Mouse (Mus musculus) neural tube, embryonic 15.5 days (tissue): ENCODE measurements around the gene Arpc4. TPM values are rescaled to one million over a fixed set of nuclear protein-coding genes. Genes with fewer than 3 reads are reported as not detected.

Experiments used
- ATAC-seq: fragments of 200-750 bp; cut with Nextera tagmentation; 2 replicates; pipeline ENCODE4 v1.8.0; 2017; ENCODE audit warnings: mild to moderate bottlenecking, moderate TSS enrichment, moderate library complexity; ENCODE audit not compliant: low FRiP score
- H3K27ac ChIP-seq: fragments of 300-500 bp; sonication (generic); replicated peaks from 2 replicates; pipeline ENCODE4 v1.5.1; 2015; ENCODE audit warnings: mild to moderate bottlenecking, inconsistent platforms
- H3K27me3 ChIP-seq: fragments of 300-500 bp; sonication (generic); replicated peaks from 2 replicates; pipeline ENCODE4 v1.6.1; 2015; ENCODE audit warnings: inconsistent platforms
- H3K36me3 ChIP-seq: fragments of 300-500 bp; sonication (generic); 2 replicates; pipeline ENCODE4 v1.6.1; 2015; ENCODE audit warnings: inconsistent platforms
- H3K4me1 ChIP-seq: fragments of 300-500 bp; sonication (generic); 2 replicates; pipeline ENCODE4 v1.6.1; 2015; ENCODE audit warnings: inconsistent platforms
- H3K4me2 ChIP-seq: fragments of 300-500 bp; sonication (generic); 2 replicates; pipeline ENCODE4 v1.6.1; 2015; ENCODE audit warnings: inconsistent platforms, mild to moderate bottlenecking, moderate library complexity
- H3K4me3 ChIP-seq: fragments of 300-500 bp; sonication (generic); replicated peaks from 2 replicates; pipeline ENCODE4 v1.5.1; 2015; ENCODE audit warnings: mild to moderate bottlenecking, inconsistent platforms
- H3K9ac ChIP-seq: fragments of 300-500 bp; sonication (generic); replicated peaks from 2 replicates; pipeline ENCODE4 v1.6.1; 2015; ENCODE audit warnings: mild to moderate bottlenecking, inconsistent platforms
- H3K9me3 ChIP-seq: fragments of 300-500 bp; sonication (generic); replicated peaks from 2 replicates; pipeline ENCODE4 v1.6.1; 2016; ENCODE audit warnings: inconsistent platforms
- WGBS: fragments of 180-500 bp; shearing (Covaris S2); methylation state at CpG from one replicate; pipeline ENCODE4 v1.1.7; 2015; ENCODE audit warnings: mixed read lengths; 5-methylcytosine and 5-hydroxymethylcytosine counted together
- polyA plus RNA-seq: library from polyadenylated mRNA; unstranded; fragments of >200 nt; fragmentation: Nextera tagmentation; extraction: Ambion mirVana; gene quantifications from 2 replicates; pipeline ENCODE4 v1.2.1, GENCODE M21; 2015

Arpc4 gene
- polyA plus RNA-seq, 1 experiment from 2014 or later: 428 TPM

DNA sequence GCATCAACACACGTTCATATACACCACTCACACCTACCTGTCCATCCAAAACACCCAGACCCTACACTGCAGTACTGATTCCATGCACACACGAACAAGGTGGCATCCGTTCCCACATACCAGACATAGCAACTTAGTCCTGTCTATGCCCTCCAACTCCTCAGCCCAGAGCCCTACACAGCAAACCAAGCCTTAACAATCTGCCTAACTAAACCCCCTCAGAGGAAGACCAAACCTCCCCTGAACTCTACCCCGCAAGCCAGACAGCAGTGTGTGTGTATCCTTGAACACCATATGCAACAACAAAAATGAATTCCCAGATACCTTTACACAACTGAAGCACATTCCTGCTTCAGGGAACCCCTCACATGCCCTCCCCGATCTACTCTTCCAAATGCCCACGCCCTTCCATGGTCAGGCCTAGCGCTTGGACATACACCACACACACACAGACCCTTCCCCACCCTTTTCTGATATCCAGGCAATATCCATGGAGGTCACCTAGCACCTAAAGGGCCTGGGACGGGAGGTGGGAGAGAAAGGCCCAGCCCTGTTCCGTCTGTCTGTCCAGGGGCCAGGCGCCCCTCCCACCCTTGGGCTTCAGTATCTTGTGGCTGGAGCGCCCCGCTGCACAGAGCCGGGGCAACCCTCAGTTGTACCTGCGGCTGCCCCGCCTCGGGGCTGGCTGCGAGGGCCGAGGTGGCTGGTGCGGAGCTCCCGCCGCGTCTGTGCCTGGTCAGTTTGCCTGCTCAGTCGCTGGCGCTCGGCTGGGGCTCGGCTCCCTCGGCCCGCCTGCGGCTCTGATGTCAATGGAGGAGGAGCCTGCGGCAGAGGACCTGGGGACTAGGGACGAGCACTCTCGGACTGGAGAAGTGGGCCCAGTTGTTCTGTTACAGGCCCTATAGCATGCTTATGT lies 34.5 kb upstream of the Arpc4 start, which contains the start of gene Camk1:
Gene Camk1 (minus strand): TSS at position 808 of the 916 bp plus-strand sequence.
- WGBS: 15% methylated on average over 32 of the region's 32 CpGs
- peak; percentile 85 for ATAC-seq

GRCm38 (mm10) chr6:113344321-113344720 lies 33.6 kb upstream of the Arpc4 start:
- peak overlapping the region; percentile 66; the same call in 1 of the 2 replicates for H3K27ac ChIP-seq
- no peak overlapping the region for H3K4me3 ChIP-seq
- no peak overlapping the region for H3K9ac ChIP-seq
- ATAC-seq: no peak
- H3K27me3 ChIP-seq: no peaks in the 10 kb centered on the region
- peak overlapping the region; percentile 79 for H3K4me2 ChIP-seq
- 54% methylated on average over 2 of the region's 2 CpGs for WGBS
- peaks cover 3% of the 10 kb centered on the region for H3K36me3 ChIP-seq
- peaks cover 32% of the 10 kb centered on the region for H3K4me1 ChIP-seq
- H3K9me3 ChIP-seq: no peaks in the 10 kb centered on the region

More for the DNA sequence above, 34.5 kb upstream of the Arpc4 start, which contains the start of gene Camk1:
- Histone ChIP-seq H3K9ac (peak within 1 kb of the TSS; percentile 89), H3K4me1 (peaks cover 32% of the 10 kb centered on the region), H3K4me3 (peak within 1 kb of the TSS; percentile 65), H3K36me3 (peaks cover 12% of the 10 kb centered on the region), H3K4me2 (peak within 1 kb of the TSS; percentile 79), H3K27me3 (no peaks in the 10 kb centered on the region), H3K9me3 (no peaks in the 10 kb centered on the region), H3K27ac (peak within 1 kb of the TSS; percentile 66)

GRCm38 (mm10) chr6:113346897-113347296 lies 31.0 kb upstream of the Arpc4 start:
- Histone ChIP-seq H3K4me3 (no peak overlapping the region), H3K27me3 (no peaks in the 10 kb centered on the region), H3K9me3 (no peaks in the 10 kb centered on the region), H3K27ac (no peak overlapping the region), H3K36me3 (no peaks in the 10 kb centered on the region), H3K4me2 (no peak overlapping the region), H3K9ac (no peak overlapping the region), H3K4me1 (peaks cover 25% of the 10 kb centered on the region)
- ATAC-seq: no peak
- 83% methylated on average over 4 of the region's 4 CpGs for WGBS

- no peak overlapping the region for H3K27ac ChIP-seq
- no peak overlapping the region for H3K4me2 ChIP-seq
Measured at GRCm38 (mm10) chr6:113350538-113350937, 27.4 kb upstream of the Arpc4 start.

DNA sequence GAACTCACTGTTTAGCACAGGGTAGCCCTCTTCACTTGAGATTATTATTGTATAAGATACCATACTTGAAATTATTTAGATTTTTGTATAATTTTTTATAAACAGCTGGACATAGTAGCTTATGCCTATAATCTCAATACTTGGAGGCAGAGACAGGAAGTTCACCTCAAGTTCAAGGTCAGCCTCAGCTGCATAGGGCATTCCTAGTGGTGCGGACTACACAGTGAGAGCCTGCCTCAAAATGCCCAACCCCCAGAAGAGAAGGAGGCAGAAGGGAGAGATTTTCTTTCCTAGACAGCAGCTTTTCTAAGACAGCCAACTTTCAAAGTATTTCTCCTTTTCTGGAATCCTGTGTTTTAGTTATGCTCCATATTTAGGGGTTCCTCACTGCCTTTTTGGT lies 26.8 kb upstream of the Arpc4 start:
- Histone ChIP-seq H3K4me3 (no peak overlapping the region), H3K36me3 (no peaks in the 10 kb centered on the region), H3K4me2 (no peak overlapping the region), H3K9ac (no peak overlapping the region), H3K27me3 (no peaks in the 10 kb centered on the region), H3K9me3 (no peaks in the 10 kb centered on the region), H3K4me1 (no peaks in the 10 kb centered on the region), H3K27ac (no peak overlapping the region)
- ATAC-seq: no peak
- WGBS: 94% methylated on average over 1 of the region's 1 CpGs

More at GRCm38 (mm10) chr6:113350538-113350937, 27.4 kb upstream of the Arpc4 start:
- H3K36me3 ChIP-seq: no peaks in the 10 kb centered on the region
- no peak overlapping the region for H3K9ac ChIP-seq
- no peak overlapping the region for H3K4me3 ChIP-seq
- H3K27me3 ChIP-seq: no peaks in the 10 kb centered on the region
- H3K4me1 ChIP-seq: no peaks in the 10 kb centered on the region
- no peaks in the 10 kb centered on the region for H3K9me3 ChIP-seq
- no peak for ATAC-seq

- Histone ChIP-seq H3K4me1 (no peaks in the 10 kb centered on the region), H3K9me3 (no peaks in the 10 kb centered on the region), H3K4me2 (no peak overlapping the region), H3K36me3 (no peaks in the 10 kb centered on the region), H3K9ac (no peak overlapping the region), H3K4me3 (no peak overlapping the region), H3K27me3 (no peaks in the 10 kb centered on the region), H3K27ac (no peak overlapping the region)
- no peak for ATAC-seq
- WGBS: 66% methylated on average over 10 of the region's 10 CpGs
Measured at GRCm38 (mm10) chr6:113351653-113352052, 26.3 kb upstream of the Arpc4 start.

- Histone ChIP-seq H3K4me1 (no peaks in the 10 kb centered on the region), H3K9me3 (no peaks in the 10 kb centered on the region), H3K27me3 (no peaks in the 10 kb centered on the region), H3K36me3 (no peaks in the 10 kb centered on the region), H3K4me2 (no peak overlapping the region), H3K4me3 (no peak overlapping the region), H3K9ac (no peak overlapping the region), H3K27ac (no peak overlapping the region)
- ATAC-seq: no peak
- WGBS: 68% methylated on average over 3 of the region's 3 CpGs
Measured at GRCm38 (mm10) chr6:113352820-113353219, 25.1 kb upstream of the Arpc4 start.

DNA sequence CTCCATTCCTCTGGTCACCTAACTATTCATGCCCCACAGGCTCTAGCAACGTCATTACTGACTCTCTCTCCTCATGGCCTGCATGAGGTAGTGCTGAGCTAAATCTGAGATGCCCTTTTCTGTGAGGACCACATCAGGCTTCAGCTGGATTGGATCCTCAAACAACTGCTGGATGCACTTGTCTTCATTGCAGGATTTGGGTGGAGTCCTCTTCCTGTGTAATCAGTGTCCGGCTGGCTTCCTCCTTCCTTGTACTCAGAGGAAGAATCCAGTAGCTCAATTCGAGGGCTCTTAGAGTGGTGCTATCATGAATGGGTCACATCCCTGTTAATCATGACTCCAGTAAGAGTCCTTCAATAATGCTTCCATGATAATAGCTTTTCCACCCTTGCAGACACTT lies 24.2 kb upstream of the Arpc4 start:
- H3K9ac ChIP-seq: no peak overlapping the region
- no peaks in the 10 kb centered on the region for H3K36me3 ChIP-seq
- no peak overlapping the region for H3K27ac ChIP-seq
- H3K4me3 ChIP-seq: no peak overlapping the region
- no peak for ATAC-seq
- H3K4me2 ChIP-seq: no peak overlapping the region
- no peaks in the 10 kb centered on the region for H3K4me1 ChIP-seq
- H3K9me3 ChIP-seq: no peaks in the 10 kb centered on the region
- 77% methylated on average over 3 of the region's 3 CpGs for WGBS
- H3K27me3 ChIP-seq: no peaks in the 10 kb centered on the region

- 75% methylated on average over 4 of the region's 4 CpGs for WGBS
- no peak overlapping the region for H3K27ac ChIP-seq
- H3K9me3 ChIP-seq: no peaks in the 10 kb centered on the region
- no peak overlapping the region for H3K4me3 ChIP-seq
- H3K4me1 ChIP-seq: no peaks in the 10 kb centered on the region
- ATAC-seq: no peak
- H3K9ac ChIP-seq: no peak overlapping the region
- peaks cover 4% of the 10 kb centered on the region for H3K36me3 ChIP-seq
- no peak overlapping the region for H3K4me2 ChIP-seq
- no peaks in the 10 kb centered on the region for H3K27me3 ChIP-seq
Measured at GRCm38 (mm10) chr6:113361476-113361875, 16.4 kb upstream of the Arpc4 start.

DNA sequence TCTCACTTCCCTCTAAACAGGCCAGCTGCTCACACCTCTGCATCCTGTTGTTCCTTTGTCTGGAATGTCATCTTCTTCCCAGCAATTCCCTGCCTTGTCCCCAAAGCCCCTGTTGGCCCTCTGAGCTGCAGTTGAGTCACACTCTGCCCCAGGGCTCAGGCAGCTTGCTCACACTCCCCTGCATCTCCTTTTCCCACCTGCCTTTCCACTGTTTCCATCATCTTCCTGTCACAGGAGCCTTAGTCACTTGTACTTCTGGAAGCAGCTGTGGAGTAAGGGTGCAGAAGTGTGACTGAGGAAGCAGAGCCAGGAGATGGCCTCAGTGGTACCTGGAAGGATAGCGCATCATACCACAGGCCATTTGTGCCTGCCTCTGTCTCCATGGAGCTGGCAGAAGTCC lies 15.7 kb upstream of the Arpc4 start:
- no peaks in the 10 kb centered on the region for H3K4me1 ChIP-seq
- no peak for ATAC-seq
- 93% methylated on average over 1 of the region's 1 CpGs for WGBS

GRCm38 (mm10) chr6:113364518-113365135 lies 13.3 kb upstream of the Arpc4 start:
- WGBS: 63% methylated on average over 8 of the region's 8 CpGs
- Histone ChIP-seq H3K9ac (no peak overlapping the region), H3K4me3 (no peak overlapping the region), H3K27me3 (no peaks in the 10 kb centered on the region), H3K9me3 (no peaks in the 10 kb centered on the region), H3K4me2 (no peak overlapping the region), H3K27ac (no peak overlapping the region), H3K4me1 (no peaks in the 10 kb centered on the region), H3K36me3 (peaks cover 30% of the 10 kb centered on the region)
- no peak for ATAC-seq

More for the DNA sequence above, 15.7 kb upstream of the Arpc4 start:
- Histone ChIP-seq H3K9ac (no peak overlapping the region), H3K27ac (no peak overlapping the region), H3K9me3 (no peaks in the 10 kb centered on the region), H3K36me3 (peaks cover 11% of the 10 kb centered on the region), H3K4me3 (no peak overlapping the region), H3K27me3 (no peaks in the 10 kb centered on the region), H3K4me2 (no peak overlapping the region)

DNA sequence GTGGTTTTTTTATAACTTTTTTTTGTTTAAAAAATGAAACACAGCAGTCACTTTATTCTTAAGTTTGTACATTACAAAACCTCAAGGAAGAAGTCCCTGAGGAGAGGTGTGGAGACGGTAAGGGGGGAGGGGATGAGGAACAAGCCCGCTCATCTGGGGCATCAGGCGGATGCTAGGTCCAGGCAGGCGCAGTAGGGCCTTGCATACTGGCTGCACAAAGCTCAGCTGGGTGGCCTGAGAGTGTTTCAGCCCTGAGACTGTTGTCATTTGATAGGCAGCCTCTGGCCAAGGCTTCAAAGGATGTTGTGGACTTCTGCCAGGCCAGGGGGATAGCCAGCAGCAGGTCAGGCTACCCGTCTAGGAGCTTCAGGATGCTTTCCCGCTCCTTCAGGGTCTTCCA lies 11.3 kb upstream of the Arpc4 start:
- Histone ChIP-seq H3K27me3 (no peaks in the 10 kb centered on the region), H3K27ac (no peak overlapping the region), H3K9me3 (no peaks in the 10 kb centered on the region), H3K36me3 (peaks cover 50% of the 10 kb centered on the region), H3K9ac (no peak overlapping the region), H3K4me2 (no peak overlapping the region), H3K4me1 (no peaks in the 10 kb centered on the region), H3K4me3 (no peak overlapping the region)
- WGBS: 95% methylated on average over 6 of the region's 6 CpGs
- ATAC-seq: no peak
